Mouse (Mus musculus) WW6 (cell line): ENCODE measurements around the gene Dennd1a.

Experiments used
- DNase-seq: peaks from one replicate; pipeline ENCODE4 v3.0.0-alpha.2; 2013; ENCODE audit warnings: low read depth, low spot score

Gene Dennd1a

DNA sequence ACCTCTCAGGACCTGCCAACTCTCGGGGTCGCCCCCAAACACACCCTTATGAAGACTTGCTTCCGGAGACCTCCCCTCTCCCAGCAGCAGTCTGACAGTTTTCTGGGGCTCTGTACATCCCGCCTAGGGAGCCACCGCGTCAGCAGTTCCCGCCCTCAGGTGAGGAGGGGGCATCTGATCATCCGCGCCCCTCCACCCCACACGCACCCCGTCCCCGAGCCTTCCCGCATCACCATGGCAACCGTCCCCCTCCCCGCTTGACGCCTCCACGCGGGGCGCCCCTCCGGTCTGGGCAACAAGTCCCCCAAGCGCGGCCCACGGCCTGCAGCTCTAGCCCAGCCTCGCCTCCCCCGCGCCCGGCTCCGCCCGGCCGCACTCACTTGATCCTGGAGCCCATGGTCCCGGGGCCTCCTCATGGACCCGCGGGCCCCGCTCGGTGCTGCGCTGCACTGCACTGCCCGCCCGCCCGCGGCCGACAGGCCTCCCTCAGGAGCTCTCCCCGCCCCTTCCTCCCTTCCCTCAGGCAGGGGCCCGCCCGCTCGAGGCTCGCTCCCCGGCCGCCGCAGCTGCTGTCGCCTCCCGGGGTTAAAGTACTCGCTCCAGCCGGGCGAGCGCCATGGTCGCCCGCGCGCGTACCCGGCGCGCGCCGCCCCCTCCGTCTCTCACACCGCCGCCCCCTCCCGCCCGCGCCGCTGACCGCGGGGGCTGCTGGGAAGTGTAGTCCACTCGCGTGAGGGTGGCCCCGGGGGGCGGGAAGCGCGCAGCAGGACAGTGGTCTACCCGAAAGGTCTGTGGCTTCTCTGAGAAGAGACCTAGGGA, at the start of gene Dennd1a:
Gene Dennd1a, minus strand, starts transcription at position 658 of the 819 bp plus-strand sequence.
- peak; percentile 54 for DNase-seq

DNA sequence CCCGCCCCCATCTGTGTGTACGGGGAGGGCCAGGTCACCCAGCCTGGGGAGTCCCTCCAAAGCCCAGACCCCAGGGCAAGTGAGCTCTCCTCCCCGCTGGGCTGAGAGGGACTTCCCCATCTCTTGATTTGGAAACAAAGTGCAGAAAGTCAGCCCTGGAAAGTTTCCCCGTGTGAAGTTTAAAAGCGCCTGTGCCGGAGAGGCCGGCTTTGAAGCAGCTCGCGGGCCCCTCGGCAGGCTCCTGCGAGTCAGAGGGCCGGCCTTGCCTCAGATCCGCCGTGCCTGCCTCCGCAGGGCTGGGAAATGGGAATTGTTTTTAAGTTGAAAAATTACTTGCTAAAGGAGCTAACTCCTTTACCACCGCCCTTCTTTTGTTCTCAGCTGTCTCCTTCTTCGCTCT, 49.4 kb upstream of the Dennd1a start:
- no peak for DNase-seq

DNA sequence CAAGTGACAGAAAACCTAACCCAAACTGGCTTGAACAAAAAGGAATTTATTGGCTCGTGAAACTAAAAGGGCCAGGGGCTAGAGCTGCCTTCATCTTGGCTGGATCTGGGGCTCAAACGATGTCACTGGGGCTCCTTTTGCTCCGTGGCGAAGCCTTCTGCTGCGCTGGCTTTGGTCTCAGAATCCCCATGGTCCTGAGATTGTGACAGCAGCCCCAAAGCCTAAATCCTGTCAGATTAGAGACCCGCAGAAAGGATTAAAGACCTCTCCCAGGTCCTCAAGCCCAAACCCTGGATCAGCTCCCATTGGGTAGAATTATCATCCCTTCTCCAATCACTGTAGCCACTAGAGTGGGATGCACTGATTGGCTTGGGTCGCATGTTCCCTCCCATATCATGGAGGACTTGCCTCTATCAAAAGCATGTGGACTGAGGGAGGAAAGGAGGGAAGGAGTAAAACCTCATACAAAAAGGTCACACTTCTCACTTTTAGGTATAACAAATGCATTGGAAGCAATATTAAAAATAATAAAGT, 46.5 kb upstream of the Dennd1a start:
- DNase-seq: no peak

DNA sequence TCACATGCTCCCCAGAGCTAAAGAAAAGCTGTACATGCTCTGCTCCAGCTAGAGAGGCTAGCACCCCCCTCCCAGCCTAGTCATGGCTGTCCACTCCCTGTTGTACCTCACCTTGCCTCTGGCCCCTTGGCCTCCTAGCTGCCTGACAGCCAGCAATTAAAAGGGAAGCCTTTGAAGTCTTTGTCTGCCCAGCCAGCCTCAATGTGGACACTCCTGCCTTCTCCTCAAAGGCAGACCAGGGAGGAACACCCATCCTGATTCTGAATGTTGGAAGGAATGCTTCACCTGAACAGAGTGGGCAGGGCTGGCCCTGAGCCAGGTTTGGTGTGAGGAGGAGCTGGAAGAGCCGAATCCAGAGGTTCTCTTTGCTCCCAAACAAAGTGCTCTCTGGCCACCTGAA, 39.5 kb upstream of the Dennd1a start:
- no peak for DNase-seq

DNA sequence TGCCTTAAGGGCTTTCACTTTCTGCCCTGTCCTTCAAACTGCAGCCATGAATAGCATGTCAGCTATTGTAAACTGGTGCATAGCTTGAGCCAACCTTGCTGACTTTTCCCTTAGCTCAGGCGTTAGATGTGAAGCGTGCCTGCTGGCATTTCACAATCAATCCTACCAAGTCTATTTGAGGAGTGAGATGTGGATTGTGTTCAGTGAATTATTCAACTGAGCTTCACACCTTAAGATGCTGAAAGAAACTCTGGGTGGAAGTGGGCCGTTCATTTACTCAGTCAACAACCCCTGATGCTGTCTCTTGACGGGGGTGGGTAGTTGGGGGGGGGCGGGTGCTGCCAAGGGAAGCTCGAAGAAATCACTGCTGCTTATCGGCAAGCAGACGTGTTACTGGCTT, 36.2 kb upstream of the Dennd1a start:
- no peak for DNase-seq

DNA sequence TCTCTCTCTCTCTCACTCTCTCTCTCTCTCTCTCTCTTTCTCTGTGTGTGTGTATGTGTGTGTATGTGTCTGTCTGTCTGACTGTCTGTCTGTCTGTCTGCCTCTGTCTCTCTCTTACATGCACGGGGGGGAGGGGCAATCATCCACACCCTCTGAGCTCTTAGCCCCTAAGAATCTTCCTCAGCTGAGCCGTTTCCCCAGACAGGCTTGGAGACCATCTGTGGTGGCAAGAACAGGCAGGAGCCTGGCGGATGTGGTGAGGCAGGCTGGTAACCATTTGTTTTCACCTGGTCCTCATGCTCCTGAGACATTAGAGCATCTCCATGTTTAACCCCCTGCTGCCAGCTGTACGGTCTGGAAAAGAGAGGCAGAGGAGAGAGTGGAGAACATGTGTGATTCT, 33.7 kb upstream of the Dennd1a start:
- no peak for DNase-seq

DNA sequence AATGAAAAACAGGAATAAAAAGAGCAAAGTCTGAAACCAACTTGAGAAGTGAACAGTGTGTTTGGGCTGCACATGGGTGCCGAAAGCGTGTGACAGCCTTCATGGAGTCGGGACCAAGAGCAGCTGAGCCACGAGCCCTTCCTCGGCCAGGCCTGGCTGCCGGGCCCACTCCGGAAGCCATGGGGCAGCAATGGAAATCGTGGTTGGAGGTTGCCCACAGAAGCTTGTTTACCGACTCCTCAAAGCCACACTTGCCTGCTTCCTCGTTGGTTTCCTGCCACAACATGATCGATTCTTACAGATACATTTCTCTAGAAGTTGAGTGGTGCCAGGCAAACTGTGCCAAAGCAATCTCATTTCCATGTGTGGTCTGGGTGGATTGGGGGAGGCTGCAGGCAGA, 31.9 kb upstream of the Dennd1a start:
- no peak for DNase-seq

DNA sequence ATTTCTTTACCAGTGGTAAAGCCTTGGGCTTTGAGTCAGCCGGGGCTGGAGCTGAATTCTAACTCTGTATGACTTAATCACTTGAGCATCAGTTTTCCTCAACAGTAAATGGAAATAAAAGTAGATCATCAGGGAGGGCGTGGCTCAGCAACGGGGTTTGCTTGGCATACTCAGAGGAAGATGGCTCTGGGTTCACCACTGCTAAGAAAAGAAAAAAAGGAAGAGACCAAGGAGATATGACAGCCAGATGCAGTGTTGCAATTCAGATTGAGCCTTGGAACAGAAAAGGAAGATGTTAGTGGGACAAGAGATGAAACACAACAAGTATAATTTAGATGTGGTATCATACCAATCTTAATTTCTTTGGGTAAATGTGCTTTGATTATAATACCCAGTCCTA, 26.2 kb upstream of the Dennd1a start:
- DNase-seq: no peak

DNA sequence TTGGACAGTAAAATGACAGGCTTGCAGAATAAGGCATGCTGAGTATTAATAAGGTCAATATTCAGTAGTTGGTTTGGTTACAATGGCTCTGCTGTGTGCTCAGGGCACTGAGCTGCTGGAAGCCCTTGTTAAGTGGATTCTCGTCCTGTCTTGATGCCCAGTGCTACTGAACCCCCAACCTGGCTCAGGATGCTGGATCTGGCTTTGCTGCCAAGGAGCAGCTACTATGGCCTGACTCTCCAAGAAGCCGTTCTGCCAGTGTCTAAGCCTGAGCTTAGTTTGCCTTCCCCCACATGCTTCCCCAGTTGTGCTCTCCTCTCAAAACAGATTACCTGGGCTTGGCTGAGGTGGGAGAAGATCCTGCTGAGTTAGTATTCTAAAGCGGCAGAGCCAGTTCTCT, 25.7 kb upstream of the Dennd1a start:
- no peak for DNase-seq

DNA sequence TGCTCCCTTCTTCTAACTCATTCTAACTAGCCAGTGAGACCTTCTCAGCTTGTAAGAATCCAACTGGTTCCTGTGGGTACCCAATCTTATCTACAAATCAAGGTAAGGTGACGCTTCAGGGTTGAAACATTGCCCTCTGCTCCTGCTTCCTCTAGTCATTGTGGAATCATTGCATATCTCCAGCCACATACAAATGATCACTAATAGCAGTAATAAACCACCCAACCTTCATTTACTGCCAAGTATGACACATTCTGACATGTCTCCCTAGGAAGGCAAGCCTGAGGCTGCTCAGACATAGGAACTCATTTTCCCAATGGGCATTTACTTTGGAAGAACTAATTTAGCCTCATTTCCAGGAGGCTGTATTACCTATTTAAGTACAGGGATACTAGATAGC, 18.0 kb upstream of the Dennd1a start:
- DNase-seq: no peak

DNA sequence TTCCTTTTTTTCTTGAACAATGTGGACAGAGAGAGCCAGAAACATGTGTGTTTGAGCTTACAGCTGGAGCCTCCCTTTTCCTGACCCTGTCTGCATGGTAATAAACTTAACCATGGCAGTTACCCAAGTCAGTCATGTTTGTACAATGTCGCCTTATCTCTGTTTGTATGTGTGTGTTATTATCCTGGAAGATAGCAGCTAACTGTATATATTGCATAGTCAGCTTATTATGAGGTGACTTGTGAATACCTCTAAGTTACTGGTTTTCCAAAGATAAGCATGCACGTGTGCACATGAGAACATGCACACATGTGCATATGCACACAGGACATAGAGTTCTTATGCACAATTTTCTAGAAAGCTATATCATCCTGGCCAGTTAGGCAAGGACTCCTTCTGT, 13.8 kb upstream of the Dennd1a start:
- no peak for DNase-seq

DNA sequence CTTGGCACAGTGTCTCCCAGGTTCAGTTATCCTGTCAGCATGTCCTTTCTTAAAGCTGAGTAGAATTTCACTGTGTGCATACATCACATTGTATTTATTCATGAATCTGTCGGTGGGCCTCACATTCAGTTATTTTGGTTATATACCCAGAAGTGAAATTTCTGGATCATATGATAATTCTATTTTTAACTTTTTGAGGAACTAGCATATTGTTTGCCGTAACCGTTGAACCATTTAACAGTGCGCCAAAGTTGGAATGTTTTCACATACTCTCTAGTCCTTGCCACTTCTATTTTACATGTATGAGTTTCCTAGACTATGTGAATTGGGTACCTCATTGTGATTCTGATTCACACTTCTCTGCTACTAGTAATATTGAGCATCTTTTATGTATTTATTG, 8.7 kb upstream of the Dennd1a start:
- no peak for DNase-seq

DNA sequence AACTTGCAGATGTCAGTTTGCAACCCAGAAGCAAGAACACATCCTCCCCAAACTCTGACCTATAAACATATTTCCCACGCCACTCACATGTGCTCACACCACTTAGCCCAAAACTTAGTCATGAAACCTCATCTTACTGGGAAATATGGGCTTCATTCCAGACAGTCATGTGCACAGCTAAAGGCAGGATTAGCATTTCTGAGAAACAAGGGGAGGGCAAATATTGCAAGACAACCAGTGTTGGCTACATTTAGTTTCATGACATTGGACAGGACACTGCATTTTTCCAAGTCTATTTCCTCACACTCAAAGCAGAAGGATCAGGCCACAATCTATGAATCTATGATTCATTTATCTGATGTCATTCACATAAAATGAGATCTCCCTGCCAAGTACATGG, 4.3 kb upstream of the Dennd1a start:
- no peak for DNase-seq

DNA sequence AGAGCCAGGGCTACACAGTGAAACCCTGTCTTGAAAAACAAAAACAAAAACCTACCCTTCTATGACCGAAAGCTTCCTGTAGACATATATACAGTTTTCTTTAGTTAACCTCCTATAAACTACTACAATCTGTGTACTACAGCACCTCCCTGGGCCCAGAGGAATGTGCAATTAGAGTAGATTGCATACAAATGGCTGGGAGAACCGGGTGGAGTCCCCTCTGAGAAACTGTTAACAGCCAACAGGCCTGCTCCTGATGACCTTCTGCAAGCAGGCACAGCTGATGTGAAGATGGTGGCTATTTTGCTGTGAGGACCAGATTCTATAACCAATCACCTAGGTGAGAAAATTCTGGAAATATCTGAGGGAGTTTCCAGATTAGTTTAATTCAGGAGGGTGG, 1.0 kb upstream of the Dennd1a start:
- no peak for DNase-seq

DNA sequence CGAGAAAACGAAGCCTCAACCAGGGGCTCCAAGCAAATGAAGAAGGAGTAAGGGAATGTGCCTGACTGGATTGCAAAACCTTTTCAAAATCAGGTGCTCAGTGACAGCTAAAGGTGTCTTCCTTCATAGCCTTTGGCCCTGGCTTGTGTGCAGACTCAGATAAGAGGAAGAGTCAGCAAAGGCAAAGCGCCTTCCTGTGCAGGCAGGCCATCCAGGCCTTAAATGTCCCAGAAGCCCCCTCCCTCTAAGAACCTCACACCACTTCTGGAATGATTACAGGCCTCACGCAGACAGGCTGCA, 807 bp downstream of the Dennd1a start:
- DNase-seq: no peak

DNA sequence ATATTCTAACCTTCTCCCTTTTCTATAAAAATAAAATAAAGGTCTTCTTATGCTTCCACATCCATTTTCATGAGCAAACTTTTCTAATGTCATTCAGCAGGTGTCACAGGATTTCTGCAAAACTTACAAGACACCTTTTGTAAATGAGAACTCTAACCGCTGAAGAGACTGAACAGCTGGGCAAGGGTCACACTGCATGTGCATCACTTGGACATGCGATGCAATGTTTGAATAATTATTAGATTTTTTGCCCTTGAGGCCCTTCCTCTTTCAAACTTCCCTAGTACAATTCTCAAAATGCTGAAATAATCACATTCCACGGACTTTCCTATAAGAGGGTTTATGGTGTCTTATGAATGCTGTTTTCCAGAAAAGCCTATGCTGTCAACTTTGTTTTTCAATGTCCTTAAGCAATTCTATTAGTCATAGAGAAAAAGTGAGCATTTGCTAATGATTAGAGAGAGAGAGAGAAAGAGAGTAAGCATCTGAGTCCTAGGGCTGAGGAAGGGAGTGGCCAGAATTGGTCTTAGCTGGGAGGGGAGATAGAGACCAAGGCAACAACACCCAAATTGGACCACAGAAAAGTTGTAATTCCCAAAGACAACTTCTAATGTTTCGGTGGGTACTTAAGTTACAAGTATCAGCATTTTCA, 1.3 kb downstream of the Dennd1a start:
- no peak for DNase-seq

DNA sequence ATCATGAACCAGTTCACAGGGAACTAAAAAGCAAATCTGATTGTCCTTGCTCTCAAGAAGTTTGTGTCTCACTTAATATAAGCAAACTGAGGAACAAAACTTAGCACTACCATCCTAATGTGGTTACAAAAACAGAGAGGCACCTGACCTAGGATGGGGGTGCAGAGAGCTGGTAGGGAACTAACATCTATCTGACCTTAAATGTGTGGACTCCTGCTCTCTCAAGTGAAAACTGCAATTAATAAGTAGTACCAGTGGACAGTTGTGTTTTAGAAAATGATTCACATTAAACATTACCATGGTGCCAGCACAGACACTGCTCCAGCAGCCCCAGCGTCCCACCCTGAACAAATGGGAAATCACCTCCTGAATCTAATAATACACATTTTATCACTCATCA, 3.2 kb downstream of the Dennd1a start:
- DNase-seq: no peak

DNA sequence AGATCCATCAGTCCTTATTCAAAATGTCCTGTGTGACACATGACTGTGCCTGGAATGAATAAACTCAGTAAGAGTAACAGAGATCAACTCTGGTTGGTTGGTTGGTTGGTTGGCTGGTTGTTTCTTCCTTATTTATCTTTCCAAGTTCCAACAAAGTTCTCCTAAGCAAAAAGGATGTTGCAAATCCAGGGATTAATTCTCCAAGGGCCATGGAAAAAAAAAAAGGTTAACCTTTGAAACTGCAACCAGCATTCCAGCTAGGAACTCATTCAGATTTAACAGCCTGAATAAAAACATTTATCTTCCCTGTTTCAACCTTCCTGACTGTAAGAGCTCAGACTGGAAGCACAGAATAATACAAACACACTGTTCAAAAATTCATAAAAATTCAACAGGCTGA, 6.8 kb downstream of the Dennd1a start:
- DNase-seq: no peak

DNA sequence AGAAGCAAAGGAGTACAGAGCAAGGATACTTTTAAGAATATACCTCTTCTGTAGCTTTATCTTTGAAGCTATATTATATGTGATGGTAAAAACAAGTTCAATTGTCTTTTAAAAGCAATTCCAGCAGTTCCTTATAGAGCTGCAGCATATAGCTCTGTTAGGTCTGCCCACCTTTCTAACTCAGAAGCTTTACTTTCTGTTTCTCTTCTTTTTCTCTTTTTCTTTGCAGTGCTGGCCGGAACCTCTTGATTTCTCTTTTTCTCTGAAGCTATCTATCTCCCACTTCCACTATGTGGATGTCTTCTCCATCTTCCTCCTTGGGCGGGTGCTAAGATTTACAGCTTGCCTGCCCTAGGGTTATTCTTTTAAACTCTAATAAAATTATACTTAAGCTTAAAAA, 12.2 kb downstream of the Dennd1a start:
- no peak for DNase-seq

DNA sequence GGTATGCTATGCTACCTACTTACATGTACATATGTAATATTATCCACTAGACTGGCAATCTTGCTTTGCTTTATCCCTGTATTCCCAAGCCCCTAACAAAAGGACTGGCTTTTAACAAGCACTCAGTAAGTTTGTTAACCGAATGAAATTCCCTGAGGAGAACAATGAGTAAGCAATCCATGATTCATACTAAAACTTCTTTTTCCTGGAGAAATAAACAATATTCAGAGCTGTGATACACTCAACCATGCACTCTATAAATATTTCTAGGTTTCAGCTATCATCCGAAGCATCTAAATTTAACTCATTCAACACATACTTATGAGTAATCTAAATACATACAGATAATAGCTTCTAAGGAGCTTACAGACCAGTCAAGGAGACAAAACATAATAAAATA, 23.5 kb downstream of the Dennd1a start:
- no peak for DNase-seq

DNA sequence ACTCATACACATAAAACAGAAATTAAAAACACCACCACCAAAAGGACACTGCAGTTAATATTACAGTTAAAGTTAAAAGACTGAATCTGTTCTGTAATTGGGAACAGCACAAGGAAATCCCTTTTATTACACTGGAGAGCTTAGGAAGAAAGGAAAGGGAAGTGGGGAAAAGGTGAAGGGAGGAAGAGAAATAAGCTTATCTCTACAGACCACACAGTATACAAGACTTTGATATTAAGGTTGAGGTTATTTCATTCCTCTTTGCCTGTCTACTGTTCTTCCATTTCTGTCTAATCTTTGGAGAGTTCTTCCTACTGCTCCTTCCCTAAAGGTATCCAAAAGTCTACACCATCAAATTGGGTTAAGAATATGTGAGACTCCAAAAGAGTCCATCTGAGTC, 28.1 kb downstream of the Dennd1a start:
- no peak for DNase-seq

DNA sequence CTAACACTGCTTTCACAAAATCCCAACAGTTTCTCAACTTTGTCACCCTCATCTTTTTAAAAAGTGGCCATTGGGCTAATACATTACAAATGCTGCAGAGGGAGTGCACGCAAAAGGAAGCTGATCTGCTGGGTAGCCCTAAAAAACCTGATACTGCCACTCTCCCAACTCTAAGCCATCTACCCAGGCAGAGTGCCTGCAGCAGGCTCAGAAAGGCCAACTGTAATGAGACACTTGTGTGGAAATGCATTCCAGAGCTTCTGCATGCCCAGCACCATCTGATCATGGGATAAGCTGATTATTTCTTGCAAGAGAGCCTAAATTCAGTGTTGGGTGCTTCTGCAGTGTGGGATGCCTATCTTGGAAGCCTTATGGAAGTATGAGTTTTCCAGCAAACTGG, 49.6 kb downstream of the Dennd1a start:
- DNase-seq: no peak

DNA sequence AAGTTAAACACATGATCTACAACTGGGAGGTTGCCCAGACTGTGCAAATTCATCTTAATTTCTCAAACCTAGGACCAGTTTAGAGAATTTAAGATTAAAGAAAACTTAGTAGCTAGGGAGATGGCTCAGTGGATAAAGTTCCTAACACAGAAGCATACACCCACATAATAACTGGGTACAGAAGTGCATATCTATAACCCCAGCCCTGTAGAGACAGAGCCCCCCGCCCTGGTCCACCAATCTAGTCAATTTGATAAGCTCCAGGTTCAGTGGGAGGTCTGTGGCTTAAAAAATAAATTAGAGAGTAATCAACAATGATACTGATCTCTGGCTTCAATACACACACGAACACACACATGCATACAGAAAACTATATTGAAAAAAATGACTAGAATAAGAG, 51.6 kb downstream of the Dennd1a start:
- no peak for DNase-seq
